Mouse (Mus musculus): ENCODE results near the gene Dhrs1.

- TF ChIP-seq POLR2A (IDR thresholded peaks at IDR 0.05; ENCODE audit: insufficient read length, low read depth) (no peak), MAX (IDR thresholded peaks at IDR 0.05; ENCODE audit: low read depth) (no peak)
Observed at GRCm38 (mm10) chr14:55793461-55793860, 48.0 kb upstream of the Dhrs1 start.

Measured in myocyte (in vitro differentiated cells).